In the genomic region with DNA sequence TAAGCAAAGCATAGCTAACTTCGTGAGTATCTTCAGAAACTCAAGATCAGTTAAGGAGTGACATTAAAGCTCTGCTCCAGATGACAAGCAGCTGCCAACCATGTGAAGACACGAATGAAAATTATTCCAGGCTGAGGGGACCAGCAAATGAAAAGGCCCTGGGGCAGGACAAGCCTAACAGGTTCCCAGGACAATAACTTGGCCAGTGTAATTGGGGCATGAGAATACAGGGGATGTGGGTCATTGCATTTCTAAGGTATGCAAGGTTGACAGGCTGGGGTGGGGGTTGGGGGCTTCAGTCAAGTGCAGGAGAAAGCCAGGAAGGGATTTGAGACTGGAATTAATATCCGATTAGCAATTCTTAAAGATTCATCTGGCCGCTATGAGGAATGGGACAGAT, we compare ENCODE assay signal across 23 mouse cellular contexts.
"Had no signal": no experiment of that assay in that cellular context is flagged by ENCODE, and none has a peak within 500 bp of the region (broad histone marks: within the 10 kb centered on the region; RNA-seq: fewer than 3 reads in every experiment).

No protein-coding gene starts in this region.

- H3K27me3 ChIP-seq: hindbrain, embryonic 15.5 days; kidney, embryonic 15.5 days; limb, embryonic 15.5 days had no signal

- H3K9me3 ChIP-seq: heart, embryonic 12.5 days; hindbrain, embryonic 13.5 days; hindbrain, embryonic 15.5 days; kidney, embryonic 15.5 days; limb, embryonic 13.5 days; limb, embryonic 15.5 days; liver, embryonic 12.5 days had no signal

- H3K27ac ChIP-seq: heart, adult 2 months; hindbrain, embryonic 13.5 days; hindbrain, embryonic 15.5 days; hindbrain, postnatal 0 days; kidney, embryonic 15.5 days; kidney, postnatal 0 days; limb, embryonic 13.5 days; limb, embryonic 15.5 days; liver, embryonic 12.5 days had no signal

- H3K36me3 ChIP-seq: heart, embryonic 12.5 days; hindbrain, embryonic 13.5 days; hindbrain, embryonic 15.5 days; kidney, embryonic 15.5 days; limb, embryonic 13.5 days; limb, embryonic 15.5 days; liver, embryonic 12.5 days had no signal

- DNase-seq: gastrocnemius, postnatal 14 days; gastrocnemius, postnatal 36 days; heart, adult 11 months; heart, adult 2 months; heart, postnatal 10 days; heart, postnatal 36 days; kidney, adult 11 months; kidney, adult 2 months; kidney, adult 9 months; kidney, postnatal 14 days; kidney, postnatal 36 days; layer of hippocampus, adult 9-11 months; layer of hippocampus, postnatal 36 days had no signal

- H3K4me3 ChIP-seq: heart, adult 2 months; heart, embryonic 12.5 days; hindbrain, embryonic 13.5 days; hindbrain, embryonic 15.5 days; kidney, embryonic 15.5 days; limb, embryonic 13.5 days; limb, embryonic 15.5 days; liver, embryonic 12.5 days had no signal

- H3K9ac ChIP-seq: heart, embryonic 12.5 days; hindbrain, embryonic 13.5 days; hindbrain, embryonic 15.5 days; kidney, embryonic 15.5 days; limb, embryonic 13.5 days; limb, embryonic 15.5 days; liver, embryonic 12.5 days had no signal

- ATAC-seq: hindbrain, postnatal 0 days; intestine, embryonic 16.5 days; liver, embryonic 12.5 days had no signal

- H3K4me1 ChIP-seq: heart, embryonic 12.5 days; kidney, embryonic 15.5 days; limb, embryonic 13.5 days; limb, embryonic 15.5 days; liver, embryonic 12.5 days had no signal

- H3K4me2 ChIP-seq: heart, embryonic 12.5 days; hindbrain, embryonic 13.5 days; hindbrain, embryonic 15.5 days; kidney, embryonic 15.5 days; limb, embryonic 13.5 days; limb, embryonic 15.5 days; liver, embryonic 12.5 days had no signal
